Mouse (Mus musculus): ENCODE data around the gene Zdhhc1. TPM values are rescaled to one million over a fixed set of nuclear protein-coding genes. Genes with fewer than 3 reads are reported as not detected.

Gene Zdhhc1
- total and polyA plus RNA-seq, 2 experiments from 2014 or later, result 19.1 to 56.2 TPM

GRCm38 (mm10) chr8:105483212-105484029 is 13.3 kb downstream of the Zdhhc1 start:
- ATAC-seq (ENCODE audit: insufficient read depth, low read depth) (peak; percentile 77), DNase-seq (ENCODE audit: low spot score) (no peak)
- TF ChIP-seq EP300 (IDR thresholded peaks at IDR 0.05; ENCODE audit: low read depth), result no peak
- TF ChIP-seq CTCF (IDR thresholded peaks at IDR 0.05; ENCODE audit: low read depth), result peak; percentile 70
- Histone ChIP-seq H3K4me1 (ENCODE audit: control insufficient read depth, insufficient read depth) (no peaks in the 10 kb centered on the region), H3K9me3 (replicated peaks; ENCODE audit: control insufficient read depth, low read length) (no peaks in the 10 kb centered on the region), H3K36me3 (replicated peaks; ENCODE audit: control insufficient read depth, insufficient read depth, low read length) (peaks cover 20% of the 10 kb centered on the region), H3K4me3 (ENCODE audit: low read depth, low read length) (no peak overlapping the region), H3K27ac (ENCODE audit: low read depth) (no peak overlapping the region), H3K4me2 (ENCODE audit: low read depth, low read length) (no peak overlapping the region), H3K27me3 (ENCODE audit: control insufficient read depth, insufficient read depth, low read length) (no peaks in the 10 kb centered on the region), H3K9ac (replicated peaks; ENCODE audit: low read depth, low read length) (no peak overlapping the region)
- 48% methylated on average over 14 of the region's 14 CpGs for WGBS

DNA sequence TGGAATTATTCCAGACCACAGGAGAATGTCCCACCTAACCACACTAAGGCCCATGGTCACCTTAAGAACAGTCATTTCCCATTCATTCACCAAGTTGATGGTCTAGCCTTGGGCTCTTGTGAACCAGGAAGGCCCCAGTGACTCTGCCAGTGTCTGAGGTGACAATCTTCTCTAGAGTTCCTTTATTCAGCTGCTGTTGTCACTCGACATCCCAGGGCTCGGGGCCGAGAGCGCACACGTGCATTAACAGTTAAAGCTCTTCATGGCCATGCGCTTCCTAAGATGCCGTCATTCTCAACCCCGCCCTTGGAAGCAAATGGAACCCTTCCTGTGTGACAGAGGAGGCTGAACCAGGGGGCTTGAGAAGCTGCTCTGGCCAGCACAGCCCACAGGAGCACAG is 14.6 kb downstream of the Zdhhc1 start:
- no peak overlapping the region for H3K4me2 ChIP-seq (ENCODE audit: low read depth, low read length)
- no peaks in the 10 kb centered on the region for H3K9me3 ChIP-seq (replicated peaks; ENCODE audit: control insufficient read depth, low read length)
- H3K4me3 ChIP-seq (ENCODE audit: low read depth, low read length), result no peak overlapping the region
- peaks cover 5% of the 10 kb centered on the region; the same call in 1 of the 2 replicates for H3K4me1 ChIP-seq (ENCODE audit: control insufficient read depth, insufficient read depth)
- H3K27ac ChIP-seq (ENCODE audit: low read depth), result no peak overlapping the region
- ATAC-seq (ENCODE audit: insufficient read depth, low read depth), result no peak
- no peak for TF ChIP-seq EP300 (IDR thresholded peaks at IDR 0.05; ENCODE audit: low read depth)
- no peak for TF ChIP-seq CTCF (IDR thresholded peaks at IDR 0.05; ENCODE audit: low read depth)
- H3K27me3 ChIP-seq (ENCODE audit: control insufficient read depth, insufficient read depth, low read length), result no peaks in the 10 kb centered on the region
- no peak overlapping the region for H3K9ac ChIP-seq (replicated peaks; ENCODE audit: low read depth, low read length)
- peaks cover 20% of the 10 kb centered on the region for H3K36me3 ChIP-seq (replicated peaks; ENCODE audit: control insufficient read depth, insufficient read depth, low read length)
- WGBS, result 83% methylated on average over 8 of the region's 8 CpGs
- no peak for DNase-seq (ENCODE audit: low spot score)

DNA sequence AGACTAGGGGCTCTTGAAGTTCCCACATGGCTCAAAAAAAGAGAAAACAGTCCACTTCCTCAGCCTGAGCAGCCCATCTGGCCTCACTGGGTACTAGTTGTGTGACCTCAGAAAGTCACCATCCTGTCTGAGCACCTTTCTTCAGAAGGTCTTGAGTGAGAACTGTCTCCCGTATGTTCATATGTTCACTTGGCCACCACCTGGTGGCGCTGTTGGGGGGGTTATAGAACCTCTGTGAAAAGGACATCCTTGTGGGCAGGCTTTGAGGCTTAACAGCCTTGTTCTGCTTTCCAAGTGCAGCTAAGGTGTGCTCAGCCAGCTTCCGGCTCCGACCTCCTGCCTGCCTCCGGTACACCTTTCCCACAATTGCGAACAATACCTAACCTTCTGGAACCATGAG is 15.2 kb downstream of the Zdhhc1 start:
- ATAC-seq (ENCODE audit: insufficient read depth, low read depth) (no peak), DNase-seq (ENCODE audit: low spot score) (no peak)
- no peak overlapping the region for H3K4me3 ChIP-seq (ENCODE audit: low read depth, low read length)
- no peaks in the 10 kb centered on the region for H3K9me3 ChIP-seq (replicated peaks; ENCODE audit: control insufficient read depth, low read length)
- H3K4me2 ChIP-seq (ENCODE audit: low read depth, low read length), result no peak overlapping the region
- H3K27me3 ChIP-seq (ENCODE audit: control insufficient read depth, insufficient read depth, low read length), result no peaks in the 10 kb centered on the region
- H3K27ac ChIP-seq (ENCODE audit: low read depth), result no peak overlapping the region
- peaks cover 5% of the 10 kb centered on the region; the same call in 1 of the 2 replicates for H3K4me1 ChIP-seq (ENCODE audit: control insufficient read depth, insufficient read depth)
- 75% methylated on average over 6 of the region's 6 CpGs for WGBS
- H3K36me3 ChIP-seq (replicated peaks; ENCODE audit: control insufficient read depth, insufficient read depth, low read length), result peaks cover 20% of the 10 kb centered on the region
- TF ChIP-seq CTCF (IDR thresholded peaks at IDR 0.05; ENCODE audit: low read depth), result peak; percentile 56
- no peak for TF ChIP-seq EP300 (IDR thresholded peaks at IDR 0.05; ENCODE audit: low read depth)
- H3K9ac ChIP-seq (replicated peaks; ENCODE audit: low read depth, low read length), result no peak overlapping the region

DNA sequence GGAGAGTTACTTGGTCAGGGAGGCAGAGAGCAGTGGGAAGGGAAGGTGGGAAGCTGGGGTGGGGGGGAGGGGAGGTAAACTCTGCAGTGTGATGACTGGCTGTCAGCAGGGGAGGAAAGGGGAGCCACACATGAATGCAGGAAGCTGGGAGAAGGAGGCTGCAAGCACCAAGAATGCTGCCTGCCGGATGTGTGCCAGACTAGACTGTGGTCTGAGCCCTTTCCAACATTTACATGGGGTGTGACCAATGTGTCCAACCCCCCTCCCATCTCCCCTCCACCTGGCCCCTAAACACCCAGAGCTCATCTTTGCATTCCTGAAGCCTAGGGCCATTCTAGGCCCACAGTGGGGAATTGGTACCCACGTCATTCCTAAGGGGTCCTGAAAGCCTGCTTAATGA is 15.7 kb downstream of the Zdhhc1 start:
- no peak for TF ChIP-seq CTCF (IDR thresholded peaks at IDR 0.05; ENCODE audit: low read depth)
- no peak for TF ChIP-seq EP300 (IDR thresholded peaks at IDR 0.05; ENCODE audit: low read depth)
- Histone ChIP-seq H3K4me3 (ENCODE audit: low read depth, low read length) (no peak overlapping the region), H3K27ac (ENCODE audit: low read depth) (no peak overlapping the region), H3K27me3 (ENCODE audit: control insufficient read depth, insufficient read depth, low read length) (no peaks in the 10 kb centered on the region), H3K9me3 (replicated peaks; ENCODE audit: control insufficient read depth, low read length) (no peaks in the 10 kb centered on the region), H3K9ac (replicated peaks; ENCODE audit: low read depth, low read length) (no peak overlapping the region), H3K36me3 (replicated peaks; ENCODE audit: control insufficient read depth, insufficient read depth, low read length) (peaks cover 20% of the 10 kb centered on the region), H3K4me2 (ENCODE audit: low read depth, low read length) (no peak overlapping the region), H3K4me1 (ENCODE audit: control insufficient read depth, insufficient read depth) (peaks cover 5% of the 10 kb centered on the region; the same call in 1 of the 2 replicates)
- DNase-seq (ENCODE audit: low spot score) (no peak), ATAC-seq (ENCODE audit: insufficient read depth, low read depth) (no peak)
- WGBS, result 38% methylated on average over 2 of the region's 2 CpGs

GRCm38 (mm10) chr8:105477792-105478191 is 18.9 kb downstream of the Zdhhc1 start:
- DNase-seq (ENCODE audit: low spot score) (no peak), ATAC-seq (ENCODE audit: insufficient read depth, low read depth) (no peak)
- 32% methylated on average over 3 of the region's 3 CpGs for WGBS
- H3K9ac ChIP-seq (replicated peaks; ENCODE audit: low read depth, low read length), result no peak overlapping the region; the same call in 1 of the 2 replicates
- no peak overlapping the region for H3K4me3 ChIP-seq (ENCODE audit: low read depth, low read length)
- H3K4me1 ChIP-seq (ENCODE audit: control insufficient read depth, insufficient read depth), result peaks cover 16% of the 10 kb centered on the region
- H3K4me2 ChIP-seq (ENCODE audit: low read depth, low read length), result no peak overlapping the region
- no peaks in the 10 kb centered on the region for H3K9me3 ChIP-seq (replicated peaks; ENCODE audit: control insufficient read depth, low read length)
- H3K27ac ChIP-seq (ENCODE audit: low read depth), result peak overlapping the region; percentile 55
- no peaks in the 10 kb centered on the region for H3K27me3 ChIP-seq (ENCODE audit: control insufficient read depth, insufficient read depth, low read length)
- no peak for TF ChIP-seq CTCF (IDR thresholded peaks at IDR 0.05; ENCODE audit: low read depth)
- no peak for TF ChIP-seq EP300 (IDR thresholded peaks at IDR 0.05; ENCODE audit: low read depth)
- H3K36me3 ChIP-seq (replicated peaks; ENCODE audit: control insufficient read depth, insufficient read depth, low read length), result peaks cover 21% of the 10 kb centered on the region
